Mouse (Mus musculus): ENCODE results near the gene Orc6. TPM values are rescaled to one million over a fixed set of nuclear protein-coding genes. Genes with fewer than 3 reads are reported as not detected.

Orc6 gene
- 10 to 100 TPM; 25.7 to 30.9 (median 28.3) TPM for total RNA-seq (2022)

DNA sequence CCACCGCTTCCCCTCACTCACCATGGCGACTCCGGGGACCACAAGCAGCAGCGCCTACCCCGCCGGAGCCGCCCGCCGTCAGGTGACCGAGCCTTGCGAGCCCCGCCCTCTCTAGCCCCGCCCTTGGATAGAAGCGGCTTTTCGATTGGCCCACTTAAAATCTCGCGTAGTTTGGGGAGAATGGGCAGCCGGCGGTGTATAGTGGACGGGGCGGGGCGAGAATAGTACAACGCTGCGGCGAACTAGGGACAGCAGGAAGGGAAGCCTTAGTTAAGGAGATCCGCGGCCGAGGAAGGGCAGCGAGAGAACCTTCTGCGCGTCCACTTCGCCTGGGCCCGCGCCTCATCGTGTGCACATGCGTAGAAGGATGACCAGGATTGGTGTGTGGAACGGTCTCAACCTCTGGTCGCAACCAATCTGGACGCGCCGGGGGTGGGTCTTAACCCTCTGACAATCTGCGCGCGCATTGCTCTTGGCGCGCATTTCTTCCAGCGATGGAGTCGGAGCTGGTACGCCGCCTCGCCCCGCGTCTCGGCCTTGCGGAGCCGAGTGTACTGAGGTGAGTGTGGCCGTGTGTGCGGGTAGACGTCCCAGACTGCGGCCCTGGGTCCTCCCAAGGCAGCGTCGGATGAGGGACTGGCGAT, at the start of gene Orc6, which contains the start of gene Vps35:
Gene Orc6 (plus strand): TSS at position 199 of the 644 bp plus-strand sequence.
Gene Vps35 (minus strand): TSS at position 369 of the 644 bp plus-strand sequence.
- peak; percentile 93 to 94 for DNase-seq (ENCODE audit: low spot score in 2 of 2)

DNA sequence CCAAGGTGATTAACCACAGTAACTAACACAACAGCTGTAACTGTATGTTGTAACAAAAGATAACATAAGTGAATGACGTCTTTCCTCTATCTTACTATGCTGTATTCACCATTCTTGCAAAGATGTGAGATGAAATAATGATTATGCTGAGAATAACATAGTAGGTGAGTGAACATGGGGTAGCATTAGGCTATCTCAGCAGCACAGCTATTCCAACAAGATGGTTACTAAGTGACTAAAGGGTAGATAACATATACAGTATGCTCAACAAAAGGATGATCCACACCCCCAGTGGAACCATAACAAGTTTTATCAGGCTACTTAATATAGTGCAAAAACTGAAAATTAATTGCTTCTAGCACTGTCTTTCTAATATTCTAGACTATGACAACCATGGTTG, 12.6 kb upstream of the Orc6 start:
- DNase-seq (ENCODE audit: low spot score in 2 of 2) = no peak

DNA sequence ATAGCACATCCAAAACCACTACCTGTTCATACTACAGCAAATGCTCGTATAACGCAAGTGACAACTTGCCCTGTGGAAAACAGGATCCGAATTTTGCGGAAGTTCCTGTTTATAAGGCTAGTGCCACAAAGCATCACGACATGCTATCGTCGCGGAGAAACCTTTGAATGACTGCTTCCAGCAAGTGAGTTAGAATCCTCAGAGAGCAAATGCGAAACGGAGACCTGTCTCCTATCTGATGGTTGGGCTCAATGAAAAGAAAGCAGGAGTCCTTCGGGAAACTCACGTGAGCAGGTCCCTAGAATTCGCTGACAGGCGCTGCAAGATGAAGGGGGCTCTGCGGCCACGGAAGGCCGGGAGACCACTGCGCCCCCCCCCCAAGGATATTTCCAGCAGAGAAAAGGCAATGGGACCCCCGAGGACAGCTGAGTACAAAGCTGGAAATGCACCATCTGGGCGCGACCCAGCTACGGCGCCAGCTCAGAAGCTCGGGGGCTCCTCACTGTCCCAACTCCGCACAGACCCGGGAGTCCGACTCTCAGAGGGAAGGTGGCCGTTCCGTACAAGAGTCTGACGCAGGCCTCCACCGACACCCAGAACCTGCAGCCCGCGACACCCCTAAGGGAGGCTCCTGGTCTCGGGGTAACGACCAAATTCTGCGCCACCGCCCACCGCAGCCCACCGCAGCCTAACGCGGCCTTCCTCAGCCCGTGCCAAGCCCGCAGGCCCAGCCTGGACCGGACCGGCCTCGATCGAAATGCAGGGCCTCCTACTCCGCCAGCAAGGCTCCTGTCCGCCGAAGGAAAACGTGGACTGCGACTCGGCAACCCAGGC, 615 bp upstream of the Orc6 start:
- no peak for DNase-seq (ENCODE audit: low spot score in 2 of 2)

GRCm38 (mm10) chr8:85301941-85302340, 2.5 kb downstream of the Orc6 start:
- no peak for DNase-seq (ENCODE audit: low spot score in 2 of 2)

GRCm38 (mm10) chr8:85302931-85303330, 3.5 kb downstream of the Orc6 start:
- DNase-seq (ENCODE audit: low spot score in 2 of 2) = no peak

- DNase-seq (ENCODE audit: low spot score in 2 of 2) = no peak
These were observed 4.1 kb downstream of the Orc6 start for GRCm38 (mm10) chr8:85303531-85303930.

DNA sequence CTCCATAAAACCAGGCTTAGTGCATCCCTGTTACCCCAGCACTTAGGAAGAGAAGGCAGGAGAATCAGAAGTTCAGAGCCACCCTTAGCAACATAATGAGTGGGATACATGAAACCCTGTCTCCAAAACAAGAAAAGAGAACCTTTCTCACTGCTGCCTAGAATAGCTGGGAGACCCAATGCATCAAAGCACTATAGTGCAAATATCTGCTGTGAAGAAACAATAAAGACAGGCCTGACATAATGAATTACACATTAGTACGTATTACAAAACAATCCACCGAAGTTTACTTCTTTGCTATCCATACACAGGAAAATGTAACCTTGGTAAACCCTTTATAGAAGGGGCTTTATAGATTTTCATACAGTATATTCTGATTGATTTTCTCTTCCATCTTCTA, 9.1 kb downstream of the Orc6 start:
- DNase-seq (ENCODE audit: low spot score in 2 of 2) = no peak

GRCm38 (mm10) chr8:85311743-85312142, 12.3 kb downstream of the Orc6 start:
- DNase-seq (ENCODE audit: low spot score in 2 of 2) = no peak

GRCm38 (mm10) chr8:85313036-85313435, 13.6 kb downstream of the Orc6 start:
- DNase-seq (ENCODE audit: low spot score in 2 of 2) = no peak

- DNase-seq (ENCODE audit: low spot score in 2 of 2) = no peak
These were observed 19.1 kb downstream of the Orc6 start for GRCm38 (mm10) chr8:85318534-85318933.

DNA sequence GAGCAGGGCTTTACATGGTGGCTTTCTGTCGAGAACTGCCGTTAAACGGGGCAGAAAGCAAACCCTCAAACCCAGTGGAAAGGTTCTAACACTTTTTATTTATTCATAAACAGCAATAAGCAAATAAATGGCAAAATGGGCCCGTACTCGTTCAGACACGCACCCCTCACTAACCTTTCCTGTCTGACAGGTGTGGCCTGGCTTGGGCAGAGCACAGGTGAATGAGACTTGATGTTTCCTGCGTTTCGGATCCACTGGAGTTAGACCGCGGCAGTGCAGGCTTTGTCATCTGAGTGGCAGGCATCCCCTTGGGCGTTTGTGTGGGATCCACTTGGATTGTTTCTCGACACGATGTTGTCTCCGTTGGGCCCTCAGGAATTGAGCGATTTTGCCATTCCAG, 22.5 kb downstream of the Orc6 start:
- no peak for DNase-seq (ENCODE audit: low spot score in 2 of 2)

- no peak for DNase-seq (ENCODE audit: low spot score in 2 of 2)
These were observed 23.7 kb downstream of the Orc6 start for GRCm38 (mm10) chr8:85323084-85323483.

- DNase-seq (ENCODE audit: low spot score in 2 of 2) = no peak
These were observed 27.6 kb downstream of the Orc6 start for GRCm38 (mm10) chr8:85327036-85327435.

DNA sequence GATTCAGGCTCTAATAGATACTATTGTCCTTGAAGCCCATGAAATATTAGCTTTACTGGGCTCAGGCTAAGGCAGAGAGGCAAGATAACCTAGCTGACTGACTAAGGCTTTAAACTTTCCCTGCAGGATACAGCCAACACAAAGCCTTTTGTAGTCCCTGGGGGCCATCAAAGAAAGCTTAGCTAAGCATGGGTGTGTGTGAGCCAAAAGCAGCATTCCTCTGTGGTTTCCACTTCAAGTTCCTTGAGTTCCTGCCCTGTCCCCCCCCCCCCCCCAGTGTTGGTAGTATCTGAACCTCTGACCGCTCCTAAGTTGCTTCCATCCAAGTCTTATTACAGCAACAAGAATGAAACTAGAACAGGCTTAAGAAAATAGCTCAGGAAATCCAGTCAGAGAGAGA, 30.1 kb downstream of the Orc6 start:
- DNase-seq (ENCODE audit: low spot score in 2 of 2) = no peak

GRCm38 (mm10) chr8:85335105-85335504, 35.7 kb downstream of the Orc6 start:
- no peak for DNase-seq (ENCODE audit: low spot score in 2 of 2)

DNA sequence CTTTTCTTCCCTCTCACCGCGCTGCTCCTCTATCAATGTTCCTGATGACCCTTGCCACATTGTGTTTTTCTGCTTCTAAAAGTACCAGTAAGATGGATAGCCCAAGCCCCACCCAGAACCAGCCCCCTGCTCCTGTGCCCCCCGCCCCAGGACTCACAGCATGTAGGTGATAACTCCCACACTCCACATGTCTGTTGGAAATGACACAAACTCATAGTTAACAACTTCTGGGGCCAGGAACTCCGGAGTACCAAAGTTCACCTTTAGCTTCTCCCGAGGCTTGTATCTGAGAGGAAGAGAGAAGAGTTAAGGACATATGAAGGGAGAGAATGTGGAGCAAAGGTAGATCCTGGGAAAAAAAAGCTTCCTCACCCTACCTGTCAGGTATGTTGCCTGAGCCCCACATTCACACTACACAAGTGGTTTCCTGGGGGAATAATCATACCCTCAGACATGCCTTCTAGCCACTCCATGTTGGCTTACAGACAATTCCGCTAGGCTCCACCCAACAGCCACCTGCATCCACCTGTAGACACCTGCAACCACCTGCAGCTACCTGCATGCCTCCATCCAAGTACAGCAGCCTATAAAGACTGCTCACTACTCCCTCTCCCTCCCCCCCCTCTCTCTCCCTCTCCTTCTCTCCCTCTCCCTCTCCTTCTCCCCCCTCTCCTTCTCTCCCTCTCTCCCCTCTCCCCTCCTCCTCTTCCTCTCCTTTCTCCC, 36.9 kb downstream of the Orc6 start:
- no peak for DNase-seq (ENCODE audit: low spot score in 2 of 2)

- no peak for DNase-seq (ENCODE audit: low spot score in 2 of 2)
These were observed 38.2 kb downstream of the Orc6 start for GRCm38 (mm10) chr8:85337681-85338080.

DNA sequence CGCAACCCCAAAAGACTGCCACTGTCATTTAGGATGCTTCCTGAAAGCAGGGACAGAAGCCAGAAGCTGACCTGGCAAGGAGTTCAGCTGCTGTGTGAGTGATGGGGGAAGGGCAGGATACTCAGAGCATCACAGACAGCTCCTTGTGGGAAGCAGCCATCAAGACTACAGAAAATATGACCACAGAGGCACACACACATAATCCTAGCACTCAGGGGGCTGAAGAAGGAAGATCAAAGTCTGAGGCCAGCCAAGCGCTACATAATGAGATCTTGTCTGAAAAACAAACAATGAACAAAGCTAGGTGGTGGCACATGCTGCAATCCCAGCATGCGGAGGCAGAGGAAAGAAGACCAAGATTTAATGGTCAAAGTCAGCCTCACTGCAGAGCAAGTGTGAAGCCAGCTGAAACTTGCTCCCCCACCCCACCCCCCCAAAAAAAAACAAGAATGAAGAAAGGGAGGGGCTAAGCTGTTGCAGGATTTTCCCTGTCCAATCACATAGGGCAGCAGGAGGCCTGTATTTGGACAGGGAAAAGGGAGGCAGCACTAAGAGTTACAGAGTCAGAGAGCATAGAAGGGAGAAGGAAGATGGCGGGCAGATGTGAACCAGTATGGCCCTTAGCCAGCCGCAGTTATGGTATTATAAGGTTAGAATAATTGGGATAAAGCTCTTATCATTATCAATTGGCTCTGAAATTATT, 40.6 kb downstream of the Orc6 start:
- no peak for DNase-seq (ENCODE audit: low spot score in 2 of 2)

DNA sequence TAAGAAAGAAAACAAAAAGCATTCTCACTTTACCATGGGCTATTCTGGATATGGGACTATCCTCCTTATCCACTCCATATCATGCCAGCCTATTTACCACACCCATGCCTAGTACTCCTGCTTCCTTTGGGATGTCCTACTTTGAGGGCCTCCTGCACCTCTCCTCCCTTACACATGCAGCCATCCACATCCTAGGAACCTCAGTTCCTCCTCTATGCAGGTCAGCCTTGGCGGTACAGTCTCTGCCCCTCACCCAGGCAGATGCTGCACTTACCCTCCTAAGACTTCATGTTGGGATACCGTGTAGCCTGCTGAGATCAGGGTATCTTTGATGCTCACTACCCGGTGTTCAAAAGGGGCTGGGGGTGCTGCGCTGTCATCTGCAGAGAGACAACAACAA, 53.9 kb downstream of the Orc6 start:
- DNase-seq (ENCODE audit: low spot score in 2 of 2) = no peak
